Mouse (Mus musculus): Measurements from ENCODE around the gene Akap6. TPM values are rescaled to one million over a fixed set of nuclear protein-coding genes. Genes with fewer than 3 reads are reported as not detected.

Akap6 gene
- total RNA-seq, 1 experiment: 0.09 TPM

- H3K4me3 ChIP-seq (ENCODE audit: insufficient read depth in 1 of 2, low read depth in 1 of 2, low read length in 2 of 2, poor library complexity in 1 of 2, severe bottlenecking in 1 of 2): no peak overlapping the region
- no peak overlapping the region for H3K27ac ChIP-seq (ENCODE audit: insufficient read depth, low read depth, low read length, poor library complexity, severe bottlenecking)
- no peaks in the 10 kb centered on the region for H3K9me3 ChIP-seq (ENCODE audit: control insufficient read depth, insufficient read depth, low read depth, low read length)
- TF ChIP-seq CHD2 (IDR thresholded peaks at IDR 0.05; ENCODE audit: low read depth, low read length): no peak
- TF ChIP-seq ZNF384 (IDR thresholded peaks at IDR 0.05; ENCODE audit: low read depth, low read length): no peak
- no peak for TF ChIP-seq HCFC1 (IDR thresholded peaks at IDR 0.05; ENCODE audit: borderline replicate concordance, insufficient read depth, low read length)
- TF ChIP-seq ZC3H11A (IDR thresholded peaks at IDR 0.05; ENCODE audit: borderline replicate concordance, low read depth, low read length): no peak
- no peak for TF ChIP-seq MAFK (IDR thresholded peaks at IDR 0.05; ENCODE audit: insufficient read depth, low read depth, low read length)
- no peaks in the 10 kb centered on the region for H3K36me3 ChIP-seq (ENCODE audit: control insufficient read depth, insufficient read depth, low read length, poor library complexity, severe bottlenecking)
- in situ Hi-C loops (cut with MboI; ENCODE audit: low sequenced_read_pairs in 2 of 2, unreplicated experiment in 2 of 2): no loop called here
- H3K4me1 ChIP-seq (ENCODE audit: control insufficient read depth in 2 of 2, insufficient read depth in 2 of 2, low read length in 2 of 2, poor library complexity in 1 of 2): no peaks in the 10 kb centered on the region
- H3K9ac ChIP-seq (ENCODE audit: insufficient read depth, low read depth, low read length, poor library complexity, severe bottlenecking): no peak overlapping the region
- DNase-seq (ENCODE audit: low read depth, low spot score): no peak
Measured at GRCm38 (mm10) chr12:52898130-52898529, 198.9 kb downstream of the Akap6 start.

DNA sequence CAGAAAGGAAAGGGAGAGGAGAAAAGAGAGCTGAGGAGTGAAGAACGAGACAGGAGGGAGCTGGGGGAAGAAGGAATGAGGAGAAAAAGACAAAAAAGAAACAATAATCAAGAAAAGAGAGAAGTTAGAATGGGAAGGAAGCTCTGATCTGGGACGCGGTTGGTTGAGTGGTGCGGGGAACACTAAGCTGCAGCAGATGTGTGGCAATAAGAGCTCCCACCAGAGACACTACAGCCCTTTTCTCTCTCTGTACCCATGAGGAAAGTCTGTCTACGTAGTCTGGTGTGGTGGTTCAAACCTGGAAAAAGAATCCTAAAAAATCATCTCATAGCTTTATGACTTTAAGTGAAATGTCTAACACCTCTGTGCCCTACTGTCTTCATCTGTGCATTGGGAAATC is 204.9 kb downstream of the Akap6 start:
- Histone ChIP-seq H3K36me3 (ENCODE audit: control insufficient read depth, insufficient read depth, low read length, poor library complexity, severe bottlenecking) (no peaks in the 10 kb centered on the region), H3K4me1 (ENCODE audit: control insufficient read depth in 2 of 2, insufficient read depth in 2 of 2, low read length in 2 of 2, poor library complexity in 1 of 2) (no peaks in the 10 kb centered on the region), H3K27ac (ENCODE audit: insufficient read depth, low read depth, low read length, poor library complexity, severe bottlenecking) (no peak overlapping the region), H3K4me3 (ENCODE audit: insufficient read depth in 1 of 2, low read depth in 1 of 2, low read length in 2 of 2, poor library complexity in 1 of 2, severe bottlenecking in 1 of 2) (no peak overlapping the region), H3K9ac (ENCODE audit: insufficient read depth, low read depth, low read length, poor library complexity, severe bottlenecking) (no peak overlapping the region), H3K9me3 (ENCODE audit: control insufficient read depth, insufficient read depth, low read depth, low read length) (no peaks in the 10 kb centered on the region)
- DNase-seq (ENCODE audit: low read depth, low spot score): no peak
- TF ChIP-seq ZNF384 (IDR thresholded peaks at IDR 0.05; ENCODE audit: low read depth, low read length): no peak
- TF ChIP-seq MAFK (IDR thresholded peaks at IDR 0.05; ENCODE audit: insufficient read depth, low read depth, low read length): no peak
- TF ChIP-seq CHD2 (IDR thresholded peaks at IDR 0.05; ENCODE audit: low read depth, low read length): no peak
- TF ChIP-seq HCFC1 (IDR thresholded peaks at IDR 0.05; ENCODE audit: borderline replicate concordance, insufficient read depth, low read length): no peak
- no peak for TF ChIP-seq ZC3H11A (IDR thresholded peaks at IDR 0.05; ENCODE audit: borderline replicate concordance, low read depth, low read length)
- in situ Hi-C loops (cut with MboI; ENCODE audit: low sequenced_read_pairs in 2 of 2, unreplicated experiment in 2 of 2): loop anchor here in 1 of 2 experiments (25.0 kb wide), 1 partner anchor 1658 kb away; no protein-coding TSS in a partner anchor

DNA sequence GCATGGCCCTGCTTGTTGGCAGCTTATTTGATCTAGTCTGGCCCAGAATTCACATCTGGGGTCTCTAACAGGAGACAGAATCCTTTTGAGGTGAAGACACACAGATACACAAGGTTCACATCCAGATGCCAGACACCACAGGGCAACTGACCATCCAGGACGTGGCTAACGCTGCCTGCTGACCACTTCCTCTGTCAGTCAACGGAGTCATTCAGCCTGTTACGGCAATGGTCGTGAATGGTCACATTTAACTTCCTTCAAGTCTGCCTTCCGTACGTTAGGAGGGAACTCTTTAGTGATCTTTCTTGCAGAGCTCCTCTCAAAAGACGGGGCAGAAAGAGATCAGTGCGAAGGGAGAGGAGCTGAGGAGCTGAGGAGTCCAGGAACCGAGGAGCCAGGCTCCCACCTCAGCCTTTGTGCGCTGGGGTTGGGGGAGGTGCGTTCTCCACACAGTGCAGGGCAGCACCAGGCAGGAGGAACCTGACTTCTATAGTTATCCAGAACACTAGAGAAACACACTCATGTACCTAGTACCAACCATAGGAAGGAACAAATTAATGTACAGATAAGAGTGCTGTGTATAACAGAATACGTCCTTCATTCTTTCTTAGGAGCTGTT is 209.4 kb downstream of the Akap6 start:
- Histone ChIP-seq H3K4me3 (ENCODE audit: insufficient read depth in 1 of 2, low read depth in 1 of 2, low read length in 2 of 2, poor library complexity in 1 of 2, severe bottlenecking in 1 of 2) (no peak overlapping the region), H3K9me3 (ENCODE audit: control insufficient read depth, insufficient read depth, low read depth, low read length) (no peaks in the 10 kb centered on the region), H3K27ac (ENCODE audit: insufficient read depth, low read depth, low read length, poor library complexity, severe bottlenecking) (no peak overlapping the region), H3K36me3 (ENCODE audit: control insufficient read depth, insufficient read depth, low read length, poor library complexity, severe bottlenecking) (no peaks in the 10 kb centered on the region), H3K4me1 (ENCODE audit: control insufficient read depth in 2 of 2, insufficient read depth in 2 of 2, low read length in 2 of 2, poor library complexity in 1 of 2) (peaks cover 0 to 3% of the 10 kb centered on the region in 2 experiments; a peak in 1 of 4 replicates), H3K9ac (ENCODE audit: insufficient read depth, low read depth, low read length, poor library complexity, severe bottlenecking) (no peak overlapping the region)
- in situ Hi-C loops (cut with MboI; ENCODE audit: low sequenced_read_pairs in 2 of 2, unreplicated experiment in 2 of 2): loop anchor here in 1 of 2 experiments (25.0 kb wide), 1 partner anchor 1654 kb away; no protein-coding TSS in a partner anchor
- TF ChIP-seq HCFC1 (IDR thresholded peaks at IDR 0.05; ENCODE audit: borderline replicate concordance, insufficient read depth, low read length): no peak
- TF ChIP-seq CHD2 (IDR thresholded peaks at IDR 0.05; ENCODE audit: low read depth, low read length): no peak
- no peak for TF ChIP-seq MAFK (IDR thresholded peaks at IDR 0.05; ENCODE audit: insufficient read depth, low read depth, low read length)
- no peak for TF ChIP-seq ZC3H11A (IDR thresholded peaks at IDR 0.05; ENCODE audit: borderline replicate concordance, low read depth, low read length)
- no peak for TF ChIP-seq ZNF384 (IDR thresholded peaks at IDR 0.05; ENCODE audit: low read depth, low read length)
- no peak for DNase-seq (ENCODE audit: low read depth, low spot score)

DNA sequence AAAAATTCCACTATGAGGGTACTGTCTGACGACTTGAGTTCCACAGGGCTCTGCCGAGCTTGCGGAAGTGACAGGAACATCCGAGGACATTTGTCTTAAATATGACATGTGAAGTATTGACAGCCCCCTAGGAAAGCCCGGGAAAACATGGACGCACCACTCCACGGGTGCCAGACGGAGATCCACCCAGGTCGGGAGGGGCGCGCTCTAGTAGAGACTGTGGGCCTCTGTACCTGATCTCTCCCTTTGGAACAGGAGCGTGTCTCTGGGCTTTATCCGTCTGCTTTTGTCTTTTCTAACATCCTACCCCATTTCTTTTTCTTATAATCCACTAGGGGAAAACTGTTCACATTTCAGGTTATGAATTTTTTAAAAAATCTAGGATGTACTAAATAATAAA is 211.2 kb downstream of the Akap6 start:
- no peak for DNase-seq (ENCODE audit: low read depth, low spot score)
- Histone ChIP-seq H3K36me3 (ENCODE audit: control insufficient read depth, insufficient read depth, low read length, poor library complexity, severe bottlenecking) (no peaks in the 10 kb centered on the region), H3K27ac (ENCODE audit: insufficient read depth, low read depth, low read length, poor library complexity, severe bottlenecking) (no peak overlapping the region), H3K9me3 (ENCODE audit: control insufficient read depth, insufficient read depth, low read depth, low read length) (no peaks in the 10 kb centered on the region), H3K4me3 (ENCODE audit: insufficient read depth in 1 of 2, low read depth in 1 of 2, low read length in 2 of 2, poor library complexity in 1 of 2, severe bottlenecking in 1 of 2) (no peak overlapping the region), H3K9ac (ENCODE audit: insufficient read depth, low read depth, low read length, poor library complexity, severe bottlenecking) (no peak overlapping the region), H3K4me1 (ENCODE audit: control insufficient read depth in 2 of 2, insufficient read depth in 2 of 2, low read length in 2 of 2, poor library complexity in 1 of 2) (peaks cover 0 to 3% of the 10 kb centered on the region in 2 experiments; a peak in 1 of 4 replicates)
- no peak for TF ChIP-seq MAFK (IDR thresholded peaks at IDR 0.05; ENCODE audit: insufficient read depth, low read depth, low read length)
- TF ChIP-seq CHD2 (IDR thresholded peaks at IDR 0.05; ENCODE audit: low read depth, low read length): no peak
- TF ChIP-seq HCFC1 (IDR thresholded peaks at IDR 0.05; ENCODE audit: borderline replicate concordance, insufficient read depth, low read length): no peak
- in situ Hi-C loops (cut with MboI; ENCODE audit: low sequenced_read_pairs in 2 of 2, unreplicated experiment in 2 of 2): loop anchor here in 1 of 2 experiments (10.0 to 25.0 kb wide), 2 partner anchors 1154 to 1652 kb away; no protein-coding TSS in a partner anchor
